Mouse (Mus musculus): ENCODE data around the gene Tesc. TPM values are rescaled to one million over a fixed set of nuclear protein-coding genes. Genes with fewer than 3 reads are reported as not detected.

The Tesc gene
- total RNA-seq, 2 experiments from 2014 or later, result 149 to 166 TPM

GRCm38 (mm10) chr5:118039241-118039668, 11.7 kb downstream of the Tesc start:
- no peak for DNase-seq (ENCODE audit: low spot score in 2 of 2)

GRCm38 (mm10) chr5:118042599-118042998, 15.1 kb downstream of the Tesc start:
- no peak for DNase-seq (ENCODE audit: low spot score in 2 of 2)

- DNase-seq (ENCODE audit: low spot score in 2 of 2), result no peak
Measured at GRCm38 (mm10) chr5:118043761-118044160, 16.2 kb downstream of the Tesc start.

- no peak for DNase-seq (ENCODE audit: low spot score in 2 of 2)
Measured at GRCm38 (mm10) chr5:118044907-118045306, 17.4 kb downstream of the Tesc start.

- DNase-seq (ENCODE audit: low spot score in 2 of 2), result no peak
Measured at GRCm38 (mm10) chr5:118045385-118045784, 17.8 kb downstream of the Tesc start.

GRCm38 (mm10) chr5:118047091-118047757, 19.7 kb downstream of the Tesc start:
- no peak for DNase-seq (ENCODE audit: low spot score in 2 of 2)

- no peak for DNase-seq (ENCODE audit: low spot score in 2 of 2)
Measured at GRCm38 (mm10) chr5:118048412-118048811, 20.9 kb downstream of the Tesc start.

GRCm38 (mm10) chr5:118048928-118049327, 21.4 kb downstream of the Tesc start:
- DNase-seq (ENCODE audit: low spot score in 2 of 2), result no peak

GRCm38 (mm10) chr5:118050743-118051142, 23.2 kb downstream of the Tesc start:
- DNase-seq (ENCODE audit: low spot score in 2 of 2), result no peak

GRCm38 (mm10) chr5:118051981-118052662, 24.6 kb downstream of the Tesc start:
- no peak for DNase-seq (ENCODE audit: low spot score in 2 of 2)

GRCm38 (mm10) chr5:118053205-118053604, 25.7 kb downstream of the Tesc start:
- no peak for DNase-seq (ENCODE audit: low spot score in 2 of 2)

- no peak for DNase-seq (ENCODE audit: low spot score in 2 of 2)
Measured at GRCm38 (mm10) chr5:118057508-118058111, 30.1 kb downstream of the Tesc start.

- no peak for DNase-seq (ENCODE audit: low spot score in 2 of 2)
Measured at GRCm38 (mm10) chr5:118058858-118059257, 31.3 kb downstream of the Tesc start.

- no peak for DNase-seq (ENCODE audit: low spot score in 2 of 2)
Measured at GRCm38 (mm10) chr5:118059646-118060045, 32.1 kb downstream of the Tesc start.

GRCm38 (mm10) chr5:118061391-118061790, 33.8 kb downstream of the Tesc start:
- no peak for DNase-seq (ENCODE audit: low spot score in 2 of 2)

- DNase-seq (ENCODE audit: low spot score in 2 of 2), result no peak
Measured at GRCm38 (mm10) chr5:118063181-118063621, 35.7 kb downstream of the Tesc start.

GRCm38 (mm10) chr5:118064284-118064901, 36.9 kb downstream of the Tesc start:
- DNase-seq (ENCODE audit: low spot score in 2 of 2), result no peak

- no peak for DNase-seq (ENCODE audit: low spot score in 2 of 2)
Measured at GRCm38 (mm10) chr5:118065516-118066255, 38.1 kb downstream of the Tesc start.

- peak; percentile 81 for DNase-seq (ENCODE audit: low spot score in 2 of 2)
Measured at GRCm38 (mm10) chr5:118066828-118067227, 39.3 kb downstream of the Tesc start.

GRCm38 (mm10) chr5:118067572-118067971, 40.0 kb downstream of the Tesc start:
- peak; percentile 55 to 56 for DNase-seq (ENCODE audit: low spot score in 2 of 2)

- no peak for DNase-seq (ENCODE audit: low spot score in 2 of 2)
Measured at GRCm38 (mm10) chr5:118067984-118068494, 40.5 kb downstream of the Tesc start.

Measured in adrenal gland, adult 18-20 months (tissue).